Mouse (Mus musculus) liver, adult (tissue): ENCODE data around the gene Hnrnpul1.

Source experiments
- GATA4 ChIP-seq: IDR thresholded peaks from 2 replicates; pipeline ENCODE4 v1.6.1; 2014; ENCODE audit warnings: mild to moderate bottlenecking, low read length; ENCODE audit not compliant: insufficient replicate concordance

Gene Hnrnpul1

GRCm38 (mm10) chr7:25711731-25712197, 42.8 kb downstream of the Hnrnpul1 start:
- no peak for TF ChIP-seq GATA4

- no peak for TF ChIP-seq GATA4
These were observed 43.4 kb downstream of the Hnrnpul1 start for GRCm38 (mm10) chr7:25711165-25711564.

- TF ChIP-seq GATA4, result no peak
These were observed 43.9 kb downstream of the Hnrnpul1 start for GRCm38 (mm10) chr7:25710519-25711130.

GRCm38 (mm10) chr7:25709961-25710360, 44.6 kb downstream of the Hnrnpul1 start:
- no peak for TF ChIP-seq GATA4

- TF ChIP-seq GATA4, result peak; percentile 16; the same call in 1 of the 2 replicates
These were observed 46.8 kb downstream of the Hnrnpul1 start for GRCm38 (mm10) chr7:25707581-25708292.

- no peak for TF ChIP-seq GATA4
These were observed 47.9 kb downstream of the Hnrnpul1 start for GRCm38 (mm10) chr7:25706578-25707170.

- no peak; the same call in 1 of the 2 replicates for TF ChIP-seq GATA4
These were observed 48.7 kb downstream of the Hnrnpul1 start for GRCm38 (mm10) chr7:25705801-25706251.

GRCm38 (mm10) chr7:25704716-25705364, 49.7 kb downstream of the Hnrnpul1 start:
- TF ChIP-seq GATA4, result no peak

GRCm38 (mm10) chr7:25703793-25704494, 50.6 kb downstream of the Hnrnpul1 start:
- no peak for TF ChIP-seq GATA4

- no peak for TF ChIP-seq GATA4
These were observed 52.2 kb downstream of the Hnrnpul1 start for GRCm38 (mm10) chr7:25702350-25702749.

- no peak for TF ChIP-seq GATA4
These were observed 53.8 kb downstream of the Hnrnpul1 start for GRCm38 (mm10) chr7:25700732-25701131.

- TF ChIP-seq GATA4, result no peak
These were observed 54.7 kb downstream of the Hnrnpul1 start for GRCm38 (mm10) chr7:25699851-25700250.

- TF ChIP-seq GATA4, result no peak
These were observed 60.5 kb downstream of the Hnrnpul1 start for GRCm38 (mm10) chr7:25694104-25694503.

GRCm38 (mm10) chr7:25690051-25690450, 64.5 kb downstream of the Hnrnpul1 start:
- no peak for TF ChIP-seq GATA4

- no peak for TF ChIP-seq GATA4
These were observed 64.9 kb downstream of the Hnrnpul1 start for GRCm38 (mm10) chr7:25689603-25690021.

GRCm38 (mm10) chr7:25688810-25689586, 65.6 kb downstream of the Hnrnpul1 start:
- peak; percentile 69; the same call in 1 of the 2 replicates for TF ChIP-seq GATA4
